Mouse (Mus musculus) kidney, adult 8-10 months (tissue): ENCODE measurements around the gene Bcl2.

ENCODE experiments used
- DNase-seq, 2 experiments: peaks; one replicate each; pipeline ENCODE4 v3.0.0; 2022

Gene Bcl2

GRCm38 (mm10) chr1:106497999-106498398 lies 216.1 kb downstream of the Bcl2 start:
- no peak for DNase-seq
